Mouse (Mus musculus): ENCODE data around the gene Ror1. TPM values are rescaled to one million over a fixed set of nuclear protein-coding genes. Genes with fewer than 3 reads are reported as not detected.

Ror1 gene
- polyA plus RNA-seq, 1 experiment from 2014 or later, result 8.3 TPM

DNA sequence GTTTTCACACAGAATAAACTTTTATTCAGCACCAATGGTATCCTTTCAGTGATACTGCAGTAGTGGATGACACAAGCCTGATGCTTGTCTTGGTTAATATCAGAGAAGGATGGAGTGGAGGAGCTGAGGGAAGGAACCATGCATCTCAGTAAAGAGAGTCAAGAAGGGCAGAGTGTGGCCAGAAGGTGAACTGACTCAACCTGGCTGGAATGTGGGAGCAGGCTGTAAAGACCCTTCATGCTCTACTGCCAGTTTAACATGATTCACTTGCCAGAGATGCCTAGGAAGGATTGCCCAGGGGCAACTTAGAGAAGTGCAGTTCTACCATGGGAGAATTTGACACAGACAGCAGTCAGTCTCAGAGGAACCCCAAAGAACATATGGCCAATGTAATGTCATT, 191.2 kb downstream of the Ror1 start:
- H3K4me1 ChIP-seq (replicated peaks; ENCODE audit: insufficient read depth, low read length), result no peaks in the 10 kb centered on the region
- no peak overlapping the region for H3K9ac ChIP-seq (ENCODE audit: low read depth, low read length)
- ATAC-seq (replicated peaks; ENCODE audit: low FRiP score, low read depth), result no peak
- no peak for TF ChIP-seq CTCF (IDR thresholded peaks at IDR 0.05; ENCODE audit: low read depth)
- no peaks in the 10 kb centered on the region for H3K9me3 ChIP-seq (replicated peaks; ENCODE audit: low read length)
- H3K27me3 ChIP-seq (ENCODE audit: insufficient read depth, low read length), result no peaks in the 10 kb centered on the region
- DNase-seq (ENCODE audit: low spot score), result no peak
- no peak overlapping the region for H3K27ac ChIP-seq
- H3K4me3 ChIP-seq (replicated peaks; ENCODE audit: low read depth, low read length), result no peak overlapping the region
- no peaks in the 10 kb centered on the region for H3K36me3 ChIP-seq (ENCODE audit: insufficient read depth, low read length)
- no peak overlapping the region for H3K4me2 ChIP-seq (ENCODE audit: low read length)

DNA sequence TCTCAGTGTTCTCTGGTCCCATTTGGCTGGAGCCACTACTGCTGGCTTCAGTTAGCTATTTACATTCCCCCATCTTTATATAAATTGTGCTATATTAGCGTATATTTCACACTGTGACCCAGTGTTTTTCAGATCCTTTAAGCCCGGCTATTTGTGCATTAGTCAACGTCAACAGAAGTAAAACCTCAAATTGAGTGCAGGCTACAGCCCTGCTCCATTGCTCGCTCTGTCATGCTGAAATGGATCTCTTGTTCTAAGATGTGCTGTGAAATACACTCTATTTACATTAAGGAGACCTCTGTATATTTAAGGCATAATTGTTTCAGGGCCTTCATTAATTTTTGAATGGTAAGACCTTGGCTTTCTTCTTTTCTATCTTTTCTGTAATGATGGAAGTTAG, 192.2 kb downstream of the Ror1 start:
- Histone ChIP-seq H3K4me3 (replicated peaks; ENCODE audit: low read depth, low read length) (no peak overlapping the region), H3K9me3 (replicated peaks; ENCODE audit: low read length) (no peaks in the 10 kb centered on the region), H3K27me3 (ENCODE audit: insufficient read depth, low read length) (no peaks in the 10 kb centered on the region), H3K27ac (no peak overlapping the region), H3K4me1 (replicated peaks; ENCODE audit: insufficient read depth, low read length) (no peaks in the 10 kb centered on the region), H3K4me2 (ENCODE audit: low read length) (no peak overlapping the region), H3K9ac (ENCODE audit: low read depth, low read length) (no peak overlapping the region), H3K36me3 (ENCODE audit: insufficient read depth, low read length) (no peaks in the 10 kb centered on the region)
- no peak for TF ChIP-seq CTCF (IDR thresholded peaks at IDR 0.05; ENCODE audit: low read depth)
- DNase-seq (ENCODE audit: low spot score), result no peak
- 70% methylated on average over 4 of the region's 4 CpGs for WGBS
- no peak for ATAC-seq (replicated peaks; ENCODE audit: low FRiP score, low read depth)

DNA sequence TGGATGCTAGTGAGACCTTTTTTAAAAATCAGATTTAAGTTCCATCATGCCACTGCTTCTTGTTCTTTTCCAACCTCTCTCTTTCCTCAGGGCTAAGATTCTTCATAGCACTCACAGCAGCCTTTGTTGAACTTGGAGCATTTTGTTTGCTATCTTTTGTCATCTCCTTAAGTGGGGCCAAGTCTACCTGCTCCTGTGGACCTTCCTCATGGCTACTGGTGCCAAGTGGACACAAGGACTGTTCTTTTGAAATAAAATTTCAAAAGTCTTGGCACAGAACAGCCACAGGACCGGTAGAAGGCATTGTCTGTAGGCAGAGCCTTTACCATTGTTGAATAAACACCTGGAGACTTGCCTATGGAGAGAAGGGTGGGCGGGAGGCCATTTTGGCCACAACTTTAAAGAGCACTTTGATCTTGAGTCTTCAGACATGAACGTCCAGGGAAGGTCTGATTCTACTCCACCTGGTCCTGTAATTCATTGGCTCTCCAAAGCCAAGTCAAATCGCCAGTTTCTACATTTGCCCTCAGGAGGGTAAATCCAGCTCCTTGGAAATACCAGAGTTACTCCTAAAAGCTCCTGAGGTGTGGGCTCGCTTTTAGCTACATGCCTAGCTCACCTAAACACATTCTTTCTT, 195.5 kb downstream of the Ror1 start:
- DNase-seq (ENCODE audit: low spot score) (no peak), ATAC-seq (replicated peaks; ENCODE audit: low FRiP score, low read depth) (no peak)
- no peak overlapping the region for H3K9ac ChIP-seq (ENCODE audit: low read depth, low read length)
- no peaks in the 10 kb centered on the region for H3K36me3 ChIP-seq (ENCODE audit: insufficient read depth, low read length)
- TF ChIP-seq CTCF (IDR thresholded peaks at IDR 0.05; ENCODE audit: low read depth), result no peak
- H3K4me3 ChIP-seq (replicated peaks; ENCODE audit: low read depth, low read length), result no peak overlapping the region
- no peaks in the 10 kb centered on the region for H3K9me3 ChIP-seq (replicated peaks; ENCODE audit: low read length)
- no peaks in the 10 kb centered on the region for H3K4me1 ChIP-seq (replicated peaks; ENCODE audit: insufficient read depth, low read length)
- 63% methylated on average over 5 of the region's 5 CpGs for WGBS
- no peak overlapping the region for H3K4me2 ChIP-seq (ENCODE audit: low read length)
- no peaks in the 10 kb centered on the region for H3K27me3 ChIP-seq (ENCODE audit: insufficient read depth, low read length)
- H3K27ac ChIP-seq, result no peak overlapping the region

DNA sequence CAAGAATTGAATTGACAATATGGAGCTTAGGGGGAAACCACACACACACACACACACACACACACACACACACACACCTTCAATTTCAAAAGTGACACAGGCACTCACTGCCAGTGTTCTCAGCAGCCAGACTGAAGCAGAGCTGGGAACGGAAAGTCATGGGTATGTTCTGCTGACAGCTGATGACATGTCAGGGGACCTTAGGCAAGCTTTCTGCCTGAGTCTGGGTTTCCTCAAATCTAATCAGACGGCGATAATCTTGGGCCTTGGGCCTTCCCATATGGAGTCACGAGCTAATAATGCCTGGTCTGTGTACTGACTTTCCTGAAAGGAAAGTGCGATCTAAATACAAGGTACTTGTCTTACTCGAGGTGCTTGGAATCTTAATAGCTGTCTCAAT, 202.1 kb downstream of the Ror1 start:
- no peak for TF ChIP-seq CTCF (IDR thresholded peaks at IDR 0.05; ENCODE audit: low read depth)
- no peaks in the 10 kb centered on the region for H3K9me3 ChIP-seq (replicated peaks; ENCODE audit: low read length)
- no peak overlapping the region for H3K4me2 ChIP-seq (ENCODE audit: low read length)
- H3K4me3 ChIP-seq (replicated peaks; ENCODE audit: low read depth, low read length), result no peak overlapping the region
- H3K36me3 ChIP-seq (ENCODE audit: insufficient read depth, low read length), result no peaks in the 10 kb centered on the region
- no peaks in the 10 kb centered on the region for H3K4me1 ChIP-seq (replicated peaks; ENCODE audit: insufficient read depth, low read length)
- DNase-seq (ENCODE audit: low spot score), result no peak
- H3K9ac ChIP-seq (ENCODE audit: low read depth, low read length), result no peak overlapping the region
- ATAC-seq (replicated peaks; ENCODE audit: low FRiP score, low read depth), result no peak
- WGBS, result 68% methylated on average over 6 of the region's 6 CpGs
- H3K27ac ChIP-seq, result no peak overlapping the region
- H3K27me3 ChIP-seq (ENCODE audit: insufficient read depth, low read length), result no peaks in the 10 kb centered on the region

DNA sequence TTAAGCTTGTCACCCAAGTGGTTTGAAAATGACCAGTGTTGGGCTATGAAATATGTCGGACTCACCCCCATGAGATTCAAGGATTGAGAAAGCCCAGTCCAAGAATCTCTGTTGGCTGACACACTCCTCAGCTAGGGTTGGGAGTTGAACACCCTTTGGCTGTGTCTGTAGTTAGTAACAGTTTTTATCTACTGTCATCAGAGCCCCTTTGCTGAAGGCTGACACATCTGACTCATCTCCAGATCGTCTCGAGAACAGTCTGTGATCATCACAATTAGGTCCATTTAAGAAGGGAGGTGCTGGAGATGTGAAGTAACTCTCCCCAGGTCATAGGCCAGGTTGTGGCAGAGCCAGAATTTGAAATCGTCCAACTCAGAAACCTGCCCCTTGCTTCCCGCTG, 203.0 kb downstream of the Ror1 start:
- Histone ChIP-seq H3K36me3 (ENCODE audit: insufficient read depth, low read length) (no peaks in the 10 kb centered on the region), H3K4me1 (replicated peaks; ENCODE audit: insufficient read depth, low read length) (no peaks in the 10 kb centered on the region), H3K4me2 (ENCODE audit: low read length) (no peak overlapping the region), H3K4me3 (replicated peaks; ENCODE audit: low read depth, low read length) (no peak overlapping the region), H3K9ac (ENCODE audit: low read depth, low read length) (no peak overlapping the region), H3K27ac (no peak overlapping the region), H3K9me3 (replicated peaks; ENCODE audit: low read length) (no peaks in the 10 kb centered on the region), H3K27me3 (ENCODE audit: insufficient read depth, low read length) (no peaks in the 10 kb centered on the region)
- WGBS, result 78% methylated on average over 5 of the region's 5 CpGs
- DNase-seq (ENCODE audit: low spot score) (no peak), ATAC-seq (replicated peaks; ENCODE audit: low FRiP score, low read depth) (no peak)
- TF ChIP-seq CTCF (IDR thresholded peaks at IDR 0.05; ENCODE audit: low read depth), result no peak

DNA sequence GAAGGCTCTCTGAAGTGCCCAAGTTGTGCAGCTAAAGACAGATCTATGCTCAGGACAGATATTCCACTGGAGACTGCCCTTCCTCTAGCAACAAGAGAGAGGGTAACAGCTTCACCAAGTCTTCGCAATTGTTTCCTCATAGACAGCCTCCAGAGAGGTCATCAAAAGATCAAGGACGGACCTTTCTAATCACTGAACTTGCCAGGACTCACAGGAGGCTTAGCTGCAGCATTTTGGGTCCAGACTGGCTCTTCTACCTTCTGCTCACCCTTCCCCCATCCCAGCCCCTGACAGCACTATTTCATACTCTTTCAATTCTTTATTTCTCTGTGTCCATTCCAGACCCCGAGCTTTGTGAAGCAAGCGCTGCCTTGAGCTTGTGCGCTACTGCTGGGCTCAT, 204.6 kb downstream of the Ror1 start:
- Histone ChIP-seq H3K4me2 (ENCODE audit: low read length) (no peak overlapping the region), H3K4me3 (replicated peaks; ENCODE audit: low read depth, low read length) (no peak overlapping the region), H3K27me3 (ENCODE audit: insufficient read depth, low read length) (no peaks in the 10 kb centered on the region), H3K4me1 (replicated peaks; ENCODE audit: insufficient read depth, low read length) (no peaks in the 10 kb centered on the region), H3K9ac (ENCODE audit: low read depth, low read length) (no peak overlapping the region), H3K27ac (no peak overlapping the region), H3K36me3 (ENCODE audit: insufficient read depth, low read length) (no peaks in the 10 kb centered on the region), H3K9me3 (replicated peaks; ENCODE audit: low read length) (no peaks in the 10 kb centered on the region)
- ATAC-seq (replicated peaks; ENCODE audit: low FRiP score, low read depth) (no peak), DNase-seq (ENCODE audit: low spot score) (no peak)
- WGBS, result 71% methylated on average over 5 of the region's 5 CpGs
- no peak for TF ChIP-seq CTCF (IDR thresholded peaks at IDR 0.05; ENCODE audit: low read depth)

DNA sequence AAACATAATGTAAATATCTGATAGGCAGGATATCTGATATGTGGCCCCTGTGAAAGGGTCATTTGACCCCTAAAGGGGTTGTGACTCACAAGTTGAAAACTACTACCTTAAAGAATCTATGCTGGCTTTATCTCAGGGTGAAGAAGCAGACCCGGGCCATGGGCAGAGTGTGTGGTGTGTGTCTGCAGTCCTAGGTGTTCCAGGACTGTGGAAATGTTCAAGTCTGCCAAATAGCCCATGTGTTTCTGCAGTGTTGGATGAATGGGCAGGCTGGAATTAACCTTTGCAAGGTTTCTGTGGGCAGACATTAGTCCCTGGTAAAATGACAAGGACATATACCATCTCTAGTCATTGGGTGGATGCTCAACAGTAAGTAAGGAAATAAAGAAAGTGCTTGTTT, 205.8 kb downstream of the Ror1 start:
- Histone ChIP-seq H3K9ac (ENCODE audit: low read depth, low read length) (no peak overlapping the region), H3K4me1 (replicated peaks; ENCODE audit: insufficient read depth, low read length) (no peaks in the 10 kb centered on the region), H3K4me2 (ENCODE audit: low read length) (no peak overlapping the region), H3K27ac (no peak overlapping the region), H3K36me3 (ENCODE audit: insufficient read depth, low read length) (no peaks in the 10 kb centered on the region), H3K27me3 (ENCODE audit: insufficient read depth, low read length) (no peaks in the 10 kb centered on the region), H3K9me3 (replicated peaks; ENCODE audit: low read length) (no peaks in the 10 kb centered on the region), H3K4me3 (replicated peaks; ENCODE audit: low read depth, low read length) (no peak overlapping the region)
- WGBS, result 87% methylated on average over 1 of the region's 1 CpGs
- DNase-seq (ENCODE audit: low spot score), result no peak
- no peak for ATAC-seq (replicated peaks; ENCODE audit: low FRiP score, low read depth)
- no peak for TF ChIP-seq CTCF (IDR thresholded peaks at IDR 0.05; ENCODE audit: low read depth)
